Mouse (Mus musculus) forebrain, postnatal 0 days (tissue): ENCODE measurements around the gene Glrx2. TPM values are rescaled to one million over a fixed set of nuclear protein-coding genes. Genes with fewer than 3 reads are reported as not detected.
A peak's percentile ranks its signal among the peaks of the same experiment; 100 is the strongest.
"Not testable (repeated sequence)": the region's sequence is repeated elsewhere in the genome, so short reads cannot be mapped to it uniquely, and the experiment has no call there.

Experiments
- ATAC-seq: fragments of 200-750 bp; cut with Nextera tagmentation; 2 replicates; pipeline ENCODE4 v1.8.0; 2017; ENCODE audit warnings: mild to moderate bottlenecking, moderate library complexity
- DNase-seq: peaks from one replicate; pipeline ENCODE4 v3.0.0-alpha.2; 2015
- H3K27ac ChIP-seq: fragments of 300-500 bp; sonication (generic); 2 replicates; pipeline ENCODE4 v1.5.1; 2014; ENCODE audit warnings: low read depth, mild to moderate bottlenecking, antibody characterized with exemption, low read length, moderate library complexity, mixed read lengths
- H3K27me3 ChIP-seq: fragments of 300-500 bp; sonication (generic); 2 replicates; pipeline ENCODE4 v1.6.1; 2014; ENCODE audit warnings: mild to moderate bottlenecking, low read length, mixed read lengths; ENCODE audit not compliant: insufficient read depth
- H3K36me3 ChIP-seq: fragments of 300-500 bp; sonication (generic); 2 replicates; pipeline ENCODE4 v1.6.1; 2014; ENCODE audit warnings: mild to moderate bottlenecking, moderate library complexity; ENCODE audit not compliant: insufficient read depth
- H3K4me1 ChIP-seq: fragments of 300-500 bp; sonication (generic); 2 replicates; pipeline ENCODE4 v1.6.1; 2014; ENCODE audit warnings: antibody characterized with exemption; ENCODE audit not compliant: insufficient read depth
- H3K4me2 ChIP-seq: fragments of 300-500 bp; sonication (generic); 2 replicates; pipeline ENCODE4 v1.6.1; 2014; ENCODE audit warnings: low read depth, mild to moderate bottlenecking, moderate library complexity
- H3K4me3 ChIP-seq: fragments of 300-500 bp; sonication (generic); 2 replicates; pipeline ENCODE4 v1.5.1; 2014; ENCODE audit warnings: low read depth, low read length, mixed read lengths
- H3K9ac ChIP-seq: fragments of 300-500 bp; sonication (generic); 2 replicates; pipeline ENCODE4 v1.6.1; 2014; ENCODE audit warnings: mild to moderate bottlenecking
- H3K9me3 ChIP-seq: fragments of 300-500 bp; sonication (generic); 2 replicates; pipeline ENCODE4 v1.6.1; 2016; ENCODE audit warnings: low read length
- CTCF ChIP-seq: sonication (generic); IDR thresholded peaks from 2 replicates; pipeline ENCODE4 v1.5.1; 2016; ENCODE audit warnings: antibody characterized with exemption, control low read depth, low read depth
- WGBS: fragments of 180-500 bp; shearing (Covaris S2); extraction: QIAGEN DNeasy Blood & Tissue Kit; methylation state at CpG from one replicate; pipeline ENCODE4 v1.1.7; 2014; 5-methylcytosine and 5-hydroxymethylcytosine counted together
- polyA plus RNA-seq: library from polyadenylated mRNA; unstranded; fragments of >200 nt; fragmentation: Nextera tagmentation; extraction: Ambion mirVana; gene quantifications from 2 replicates; pipeline ENCODE4 v1.2.1, GENCODE M21; 2015
- total RNA-seq: library from RNA; depleted of rRNA; stranded (reverse); fragments of >200 nt; gene quantifications from 2 replicates; pipeline ENCODE4 v1.2.3, GENCODE M21; 2014; rRNA removed

The Glrx2 gene
- total RNA-seq (33.0 and 42.8 TPM in 2 replicates), polyA plus RNA-seq (135 and 140 TPM in 2 replicates)

DNA sequence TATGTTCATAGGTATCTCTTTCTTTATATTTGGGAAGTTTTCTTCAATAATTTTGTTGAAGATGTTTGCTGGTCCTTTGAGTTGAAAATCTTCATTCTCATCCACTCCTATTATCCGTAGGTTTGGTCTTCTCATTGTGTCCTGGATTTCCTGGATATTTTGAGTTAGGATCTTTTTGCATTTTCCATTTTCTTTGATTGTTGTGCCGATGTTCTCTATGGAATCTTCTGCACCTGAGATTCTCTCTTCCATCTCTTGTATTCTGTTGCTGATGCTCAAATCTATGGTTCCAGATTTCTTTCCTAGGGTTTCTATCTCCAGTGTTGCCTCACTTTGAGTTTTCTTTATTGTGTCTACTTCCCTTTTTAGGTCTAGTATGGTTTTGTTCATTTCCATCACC is at the start of gene Glrx2:
Glrx2 (plus strand) TSS at position 301 of the 400 bp plus-strand sequence.
- H3K9ac ChIP-seq, H3K4me1 ChIP-seq, H3K36me3 ChIP-seq, H3K27ac ChIP-seq, H3K4me2 ChIP-seq, ATAC-seq, DNase-seq, H3K27me3 ChIP-seq, H3K9me3 ChIP-seq, H3K4me3 ChIP-seq: not testable (repeated sequence)
- WGBS, result no CpG with 5 or more reads among the region's 2 CpGs

DNA sequence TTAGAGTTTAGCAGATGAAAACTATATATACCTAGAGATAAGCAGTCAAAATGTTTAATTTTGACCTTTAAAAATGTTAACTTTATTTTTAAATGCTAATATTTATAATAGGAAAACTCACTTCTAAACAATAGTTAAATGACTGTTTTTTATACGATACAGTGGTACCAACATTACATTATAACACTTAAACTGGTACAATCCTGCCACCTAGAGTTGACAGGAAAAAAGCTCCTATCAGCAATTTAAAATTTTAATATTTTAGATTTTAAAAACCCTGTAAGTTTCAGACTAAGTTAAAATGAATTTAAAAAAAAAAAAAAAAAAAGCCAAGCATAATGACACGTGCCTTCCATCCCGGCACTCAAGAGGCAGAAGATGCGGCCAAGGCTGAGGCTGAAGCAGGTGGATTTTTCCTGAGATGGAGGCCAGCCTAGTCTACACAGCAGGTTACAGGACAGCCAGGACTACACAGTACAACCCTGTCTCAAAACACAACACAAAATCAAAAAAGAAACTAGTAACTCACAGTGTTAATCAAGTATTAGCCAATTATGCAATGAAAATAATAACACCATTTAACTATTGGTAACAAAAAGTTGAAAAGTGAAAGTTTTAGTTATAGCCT is 40.3 kb upstream of the Glrx2 start:
- WGBS, result 81% methylated on average over 4 of the region's 4 CpGs
- TF ChIP-seq CTCF, result peak; percentile 30; the same call in 1 of the 2 replicates
- ATAC-seq, result no peak; the same call in 1 of the 2 replicates

DNA sequence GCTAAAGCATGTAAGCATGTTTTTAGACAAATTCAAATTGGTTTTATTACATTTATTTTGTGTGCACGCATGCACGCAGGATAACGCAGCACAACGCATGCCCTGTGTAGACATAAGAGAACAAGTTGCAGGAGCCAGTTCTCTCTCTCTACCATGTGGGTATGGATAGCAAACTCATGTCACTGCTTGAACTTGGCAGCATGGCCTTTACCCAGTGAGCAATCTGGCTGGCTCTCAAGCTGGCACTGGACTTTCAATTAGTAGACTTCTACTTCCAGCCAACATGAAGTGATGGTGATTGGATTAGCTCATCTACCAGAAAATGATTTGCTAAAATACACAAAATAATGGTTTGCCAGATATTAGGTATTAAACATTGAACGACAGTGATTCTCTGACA is 35.0 kb upstream of the Glrx2 start:
- no peak overlapping the region for H3K4me3 ChIP-seq
- no peak overlapping the region for H3K27ac ChIP-seq
- 89% methylated on average over 5 of the region's 5 CpGs for WGBS
- DNase-seq (peak; percentile 10), ATAC-seq (no peak)
- no peaks in the 10 kb centered on the region for H3K4me1 ChIP-seq
- no peaks in the 10 kb centered on the region for H3K27me3 ChIP-seq
- peaks cover 17% of the 10 kb centered on the region for H3K36me3 ChIP-seq
- TF ChIP-seq CTCF, result no peak
- no peak overlapping the region for H3K4me2 ChIP-seq
- H3K9me3 ChIP-seq, result no peaks in the 10 kb centered on the region
- no peak overlapping the region for H3K9ac ChIP-seq

More for the DNA sequence above, 40.3 kb upstream of the Glrx2 start:
- Histone ChIP-seq H3K9me3 (no peaks in the 10 kb centered on the region), H3K27me3 (no peaks in the 10 kb centered on the region), H3K9ac (no peak overlapping the region), H3K27ac (no peak overlapping the region), H3K4me3 (no peak overlapping the region), H3K4me1 (no peaks in the 10 kb centered on the region), H3K4me2 (no peak overlapping the region), H3K36me3 (peaks cover 22% of the 10 kb centered on the region; the same call in 1 of the 2 replicates)
- DNase-seq, result peak; percentile 18

DNA sequence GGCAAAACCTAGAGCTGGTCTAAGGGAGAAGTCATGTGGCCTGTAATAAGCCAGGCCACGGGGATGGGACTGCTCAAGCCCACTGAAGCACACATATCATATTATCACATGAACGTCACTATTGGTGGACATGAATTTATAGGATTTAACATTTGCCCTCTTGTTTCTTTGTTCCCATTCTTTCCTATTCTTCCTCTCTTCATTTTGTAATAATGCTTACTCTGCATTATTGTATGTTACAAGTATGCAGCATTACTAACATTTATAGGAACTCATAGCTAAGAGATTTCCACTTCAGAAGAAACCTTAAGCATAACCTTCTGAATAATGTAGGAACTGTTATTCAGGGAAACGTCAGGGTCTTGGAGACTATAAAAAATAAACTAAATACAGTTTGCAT is 31.3 kb upstream of the Glrx2 start:
- Histone ChIP-seq H3K36me3 (peaks cover 23% of the 10 kb centered on the region), H3K9ac (no peak overlapping the region), H3K27ac (no peak overlapping the region), H3K4me3 (no peak overlapping the region), H3K27me3 (no peaks in the 10 kb centered on the region), H3K4me1 (no peaks in the 10 kb centered on the region), H3K9me3 (no peaks in the 10 kb centered on the region), H3K4me2 (no peak overlapping the region)
- 90% methylated on average over 3 of the region's 3 CpGs for WGBS
- no peak for TF ChIP-seq CTCF
- ATAC-seq (no peak), DNase-seq (no peak)

DNA sequence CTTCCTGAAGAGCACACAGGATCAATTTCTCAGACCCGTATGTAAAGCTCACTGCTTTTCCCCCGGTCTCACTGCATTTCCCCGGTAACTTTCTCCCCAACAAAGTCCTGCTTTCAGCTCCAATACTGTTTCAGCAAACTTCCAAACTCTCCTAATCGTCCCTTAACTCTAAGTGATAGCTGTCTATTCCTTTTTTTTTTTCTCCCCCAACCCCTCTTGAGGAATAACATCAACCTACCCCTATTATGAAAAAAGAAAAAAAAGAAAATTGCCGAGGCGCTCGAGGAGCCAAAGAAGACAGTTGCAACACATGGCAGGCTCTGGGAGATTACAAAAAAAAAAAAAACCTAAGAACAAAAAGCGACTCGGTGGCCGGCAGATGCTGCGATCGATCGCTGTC is 14.4 kb upstream of the Glrx2 start:
- Histone ChIP-seq H3K4me1 (no peaks in the 10 kb centered on the region; the same call in 1 of the 2 replicates), H3K4me2 (peak overlapping the region; percentile 68), H3K9me3 (no peaks in the 10 kb centered on the region), H3K9ac (peak overlapping the region; percentile 85), H3K27ac (peak overlapping the region; percentile 95; the same call in 1 of the 2 replicates), H3K4me3 (peak overlapping the region; percentile 91), H3K36me3 (peaks cover 4% of the 10 kb centered on the region; the same call in 1 of the 2 replicates), H3K27me3 (no peaks in the 10 kb centered on the region)
- no peak for ATAC-seq
- WGBS, result under 1% methylated on average over 13 of the region's 13 CpGs
- peak; percentile 6 for DNase-seq
- TF ChIP-seq CTCF, result no peak

DNA sequence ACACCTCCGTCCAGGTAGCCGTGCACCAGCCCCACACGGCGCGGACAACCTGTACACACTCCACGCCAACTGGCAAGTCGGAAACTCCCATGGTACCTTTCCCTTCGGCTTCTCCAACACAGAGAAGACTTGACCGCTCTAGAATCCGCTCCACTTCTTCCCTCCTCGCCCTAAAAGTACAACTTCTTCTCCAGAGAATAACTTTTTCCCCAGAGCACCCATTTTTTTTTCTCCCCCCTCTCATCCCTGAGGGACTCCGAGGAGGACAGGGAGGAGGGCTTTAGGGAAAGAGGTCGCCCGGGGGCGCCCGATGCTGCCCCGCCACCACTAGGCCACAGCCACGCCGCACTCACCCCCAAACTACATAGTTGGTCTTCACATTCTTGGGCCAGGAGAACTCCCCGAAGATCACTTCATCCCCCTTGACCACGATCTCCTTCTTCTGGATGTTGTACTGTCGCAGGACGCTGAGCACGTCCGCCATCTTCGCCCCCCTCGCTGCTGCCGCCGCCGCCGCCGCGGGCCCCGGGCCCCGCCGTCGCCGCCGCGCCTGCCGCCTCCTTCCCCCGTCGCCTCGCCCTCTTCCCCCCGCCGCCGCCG is 13.9 kb upstream of the Glrx2 start:
- Histone ChIP-seq H3K4me1 (no peaks in the 10 kb centered on the region; the same call in 1 of the 2 replicates), H3K36me3 (peaks cover under 1% of the 10 kb centered on the region; the same call in 1 of the 2 replicates), H3K9me3 (no peaks in the 10 kb centered on the region), H3K9ac (peak overlapping the region; percentile 85), H3K27ac (peak overlapping the region; percentile 95), H3K4me2 (peak overlapping the region; percentile 68), H3K27me3 (no peaks in the 10 kb centered on the region), H3K4me3 (peak overlapping the region; percentile 91)
- 2% methylated on average over 41 of the region's 48 CpGs for WGBS
- ATAC-seq, result peak; percentile 57
- TF ChIP-seq CTCF, result no peak; the same call in 1 of the 2 replicates
- DNase-seq, result peak; percentile 62

DNA sequence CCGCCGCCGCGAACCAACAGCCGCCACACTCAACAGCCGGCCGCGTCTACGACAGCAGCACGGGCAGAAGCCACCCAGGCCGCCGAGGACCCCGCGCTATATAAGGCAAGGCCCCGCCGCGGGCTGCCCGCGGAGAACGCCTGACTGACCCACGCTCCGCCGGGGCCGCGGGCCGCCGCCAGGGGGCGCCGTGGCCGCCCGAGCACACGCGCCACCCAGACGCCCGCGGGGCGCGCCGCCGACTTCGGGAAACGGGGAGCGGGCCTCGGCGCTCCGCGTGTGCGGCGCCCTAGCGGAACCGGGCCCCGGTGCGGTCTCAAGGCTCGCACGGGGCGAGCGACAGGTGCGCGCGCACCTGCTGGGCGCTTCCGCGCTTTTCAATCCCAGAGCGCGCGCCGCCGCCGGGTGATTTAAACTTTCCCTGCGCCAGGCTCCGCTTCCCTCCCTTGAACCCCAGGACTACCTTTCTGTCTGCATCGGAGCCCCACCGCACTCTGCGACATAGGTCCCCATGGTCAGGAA is 13.3 kb upstream of the Glrx2 start, which contains the start of gene Cdc73:
Cdc73 (minus strand) TSS at position 153 of the 522 bp plus-strand sequence.
- ATAC-seq, result peak; percentile 99
- under 1% methylated on average over 70 of the region's 74 CpGs for WGBS

More for the DNA sequence above, 13.3 kb upstream of the Glrx2 start, which contains the start of gene Cdc73:
- DNase-seq, result peak; percentile 94
- Histone ChIP-seq H3K4me3 (peak within 1 kb of the TSS; percentile 91), H3K9me3 (no peaks in the 10 kb centered on the region), H3K4me2 (peak within 1 kb of the TSS; percentile 76), H3K27me3 (no peaks in the 10 kb centered on the region), H3K27ac (peak within 1 kb of the TSS; percentile 95), H3K36me3 (no peaks in the 10 kb centered on the region), H3K4me1 (no peaks in the 10 kb centered on the region; the same call in 1 of the 2 replicates), H3K9ac (peak within 1 kb of the TSS; percentile 85)
- TF ChIP-seq CTCF, result peak; percentile 47; the same call in 1 of the 2 replicates
